In genomic region chr1:137218096-137218495, GRCm38 (mm10) we compare ENCODE assay signal across 12 mouse cellular contexts.
DNase-seq lines count a peak whose midpoint lies in the region; ATAC-seq and TF ChIP-seq lines count a peak whose summit lies in the region.
"Had no signal": no experiment of that assay in that cellular context is flagged by ENCODE, and none has a peak within 500 bp of the region (broad histone marks: within the 10 kb centered on the region; RNA-seq: fewer than 3 reads in every experiment).

No protein-coding gene starts in this region.

- peak; percentile 27 for TF ChIP-seq CTCF in left cerebral cortex, adult 2 months (IDR thresholded peaks at IDR 0.05)

- no peak overlapping the region for H3K9ac ChIP-seq in limb, embryonic 12.5 days (replicated peaks)
- H3K9ac ChIP-seq: forebrain, embryonic 15.5 days had no signal

- no peak for ATAC-seq in limb, embryonic 12.5 days (ENCODE audit: insufficient number of reproducible peaks, insufficient read depth, low FRiP score, low TSS enrichment, low read depth)
- ATAC-seq: forebrain, embryonic 15.5 days had no signal

- H3K9me3 ChIP-seq in limb, embryonic 12.5 days, result no peaks in the 10 kb centered on the region
- H3K9me3 ChIP-seq: forebrain, embryonic 15.5 days had no signal

- H3K4me1 ChIP-seq in limb, embryonic 12.5 days (replicated peaks), result peaks cover 21% of the 10 kb centered on the region

- no peak for DNase-seq in left cerebral cortex, adult 2 months (ENCODE audit: extremely low spot score in 1 of 2, low spot score in 2 of 2)
- no peak for DNase-seq in left cerebral cortex, postnatal 10 days (ENCODE audit: extremely low spot score in 1 of 2, low spot score in 2 of 2)
- peak; percentile 11 for DNase-seq in CD4-positive helper T cell, adult 2 months (ENCODE audit: low read depth, low spot score)
- peak; percentile 66 for DNase-seq in ES-CJ7 (ENCODE audit: low read depth, low spot score)
- DNase-seq in cerebellum, adult 9-11 months, result no peak
- DNase-seq in thymus, postnatal 4 days, result no peak
- DNase-seq: adrenal gland, adult 8-10 months; heart, postnatal 10 days; kidney, postnatal 14 days; right cerebral cortex, postnatal 14 days had no signal

- 61% methylated on average over 4 of the region's 4 CpGs for WGBS in limb, embryonic 12.5 days

- peaks cover 20% of the 10 kb centered on the region for H3K27me3 ChIP-seq in limb, embryonic 12.5 days
- H3K27me3 ChIP-seq: forebrain, embryonic 15.5 days had no signal

- H3K4me3 ChIP-seq in left cerebral cortex, adult 2 months, result no peak overlapping the region
- H3K4me3 ChIP-seq in limb, embryonic 12.5 days (replicated peaks), result no peak overlapping the region
- H3K4me3 ChIP-seq: forebrain, embryonic 15.5 days had no signal

- H3K27ac ChIP-seq in left cerebral cortex, adult 2 months, result no peak overlapping the region
- no peak overlapping the region for H3K27ac ChIP-seq in limb, embryonic 12.5 days
- H3K27ac ChIP-seq: forebrain, embryonic 15.5 days had no signal

- H3K36me3 ChIP-seq in limb, embryonic 12.5 days, result no peaks in the 10 kb centered on the region
- H3K36me3 ChIP-seq: forebrain, embryonic 15.5 days had no signal

- H3K4me2 ChIP-seq in limb, embryonic 12.5 days, result 0 out of 2 replicates have a peak overlapping the region, but pooled peaks have one; percentile 17
- H3K4me2 ChIP-seq: forebrain, embryonic 15.5 days had no signal

- intact Hi-C loops in left cerebral cortex, adult 2 months (cut with DNase I), result no loop called here
- intact Hi-C loops in left cerebral cortex, postnatal 10 days (cut with DNase I), result no loop called here

Comparison
In these comparisons a context has a peak if more than half of its experiments do, and no peak if none do; other contexts are left out.
1. DNase-seq: peak in CD4-positive helper T cell, adult 2 months (single experiment) and ES-CJ7 (single experiment); none in left cerebral cortex, adult 2 months (0 of 2), left cerebral cortex, postnatal 10 days (0 of 2), cerebellum, adult 9-11 months (single experiment) and thymus, postnatal 4 days (single experiment).